Mouse (Mus musculus): Measurements from ENCODE around the gene Gramd1c.

Gramd1c gene

DNA sequence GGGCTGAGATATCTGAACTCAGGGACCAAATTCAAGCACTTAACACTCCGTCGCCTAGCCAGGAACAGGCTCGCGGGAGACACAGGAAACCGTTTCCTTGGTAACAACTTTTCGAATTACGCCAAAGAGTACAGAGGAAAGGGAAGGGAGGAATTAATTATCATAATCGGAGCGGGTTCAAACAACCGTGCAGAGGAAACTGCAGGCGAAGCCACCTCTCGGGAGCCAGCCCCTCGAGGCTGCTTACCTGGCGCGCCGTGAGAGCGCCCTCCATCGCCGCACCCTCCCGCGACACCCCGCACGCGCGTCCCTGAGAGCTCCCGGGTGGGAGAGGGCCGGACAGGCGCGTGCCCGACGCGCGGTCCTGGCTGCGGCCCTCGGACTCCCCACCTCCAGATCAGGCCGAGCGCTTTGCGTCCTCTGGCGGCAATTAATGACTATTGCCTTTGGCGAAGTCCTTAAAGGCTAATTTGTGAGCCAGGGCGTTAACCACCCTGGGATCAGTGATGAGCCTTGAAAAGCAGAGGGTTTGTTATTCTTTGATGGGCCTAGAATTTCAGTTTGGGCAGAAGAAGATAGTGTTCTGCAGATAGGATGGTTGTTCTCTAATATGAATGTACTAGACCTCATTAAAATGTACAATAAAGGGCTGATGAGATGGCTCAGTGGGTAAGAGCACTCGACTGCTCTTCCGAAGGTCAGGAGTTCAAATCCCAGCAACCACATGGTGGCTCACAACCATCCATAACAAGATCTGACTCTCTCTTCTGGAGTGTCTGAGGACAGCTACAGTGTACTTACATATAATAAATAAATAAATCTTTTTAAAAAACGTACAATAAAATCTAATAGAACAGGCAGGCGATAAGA lies at the start of gene Gramd1c:
TSS of gene Gramd1c (minus strand) at position 321 of the 870 bp plus-strand sequence.
- no peak for DNase-seq (ENCODE audit: low spot score)

DNA sequence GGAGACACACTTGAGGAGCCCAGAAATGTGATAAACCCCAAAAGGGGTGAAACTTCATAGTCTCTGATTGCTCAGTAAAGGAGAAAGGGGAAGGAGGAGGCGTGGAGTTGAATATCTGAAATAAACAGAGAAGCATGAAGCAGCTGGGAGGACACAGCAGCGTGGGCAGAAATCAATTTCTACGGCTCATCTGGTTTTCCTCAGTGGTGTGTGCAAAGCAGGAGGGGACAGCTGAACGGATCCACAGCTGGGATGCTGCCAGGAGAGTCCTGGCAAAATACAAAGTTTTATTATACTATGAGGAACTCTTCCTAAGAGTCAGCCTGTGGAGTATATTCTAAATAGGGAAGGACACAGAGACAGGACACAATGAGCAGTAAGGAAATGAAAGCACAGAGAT lies 45.9 kb upstream of the Gramd1c start:
- no peak for DNase-seq (ENCODE audit: low spot score)

DNA sequence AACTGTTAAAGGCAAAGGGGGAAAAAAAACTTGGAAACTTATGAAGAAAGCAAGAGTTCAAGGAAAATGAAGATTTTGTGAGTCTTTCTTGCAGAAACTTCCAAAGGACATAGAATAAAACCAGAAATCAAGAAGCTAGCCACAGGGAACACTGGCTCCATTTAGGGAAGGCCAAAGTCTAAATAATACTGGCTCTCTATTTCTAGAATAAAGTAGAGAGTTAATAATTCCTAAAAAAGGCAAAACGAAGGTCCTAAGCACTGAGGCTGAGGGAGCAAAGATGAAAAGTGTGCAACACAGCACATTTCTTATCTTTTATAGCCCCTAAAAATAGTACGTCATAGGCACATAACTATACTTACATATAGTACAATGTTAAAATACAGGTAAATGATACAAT lies 42.1 kb upstream of the Gramd1c start:
- DNase-seq (ENCODE audit: low spot score): no peak

DNA sequence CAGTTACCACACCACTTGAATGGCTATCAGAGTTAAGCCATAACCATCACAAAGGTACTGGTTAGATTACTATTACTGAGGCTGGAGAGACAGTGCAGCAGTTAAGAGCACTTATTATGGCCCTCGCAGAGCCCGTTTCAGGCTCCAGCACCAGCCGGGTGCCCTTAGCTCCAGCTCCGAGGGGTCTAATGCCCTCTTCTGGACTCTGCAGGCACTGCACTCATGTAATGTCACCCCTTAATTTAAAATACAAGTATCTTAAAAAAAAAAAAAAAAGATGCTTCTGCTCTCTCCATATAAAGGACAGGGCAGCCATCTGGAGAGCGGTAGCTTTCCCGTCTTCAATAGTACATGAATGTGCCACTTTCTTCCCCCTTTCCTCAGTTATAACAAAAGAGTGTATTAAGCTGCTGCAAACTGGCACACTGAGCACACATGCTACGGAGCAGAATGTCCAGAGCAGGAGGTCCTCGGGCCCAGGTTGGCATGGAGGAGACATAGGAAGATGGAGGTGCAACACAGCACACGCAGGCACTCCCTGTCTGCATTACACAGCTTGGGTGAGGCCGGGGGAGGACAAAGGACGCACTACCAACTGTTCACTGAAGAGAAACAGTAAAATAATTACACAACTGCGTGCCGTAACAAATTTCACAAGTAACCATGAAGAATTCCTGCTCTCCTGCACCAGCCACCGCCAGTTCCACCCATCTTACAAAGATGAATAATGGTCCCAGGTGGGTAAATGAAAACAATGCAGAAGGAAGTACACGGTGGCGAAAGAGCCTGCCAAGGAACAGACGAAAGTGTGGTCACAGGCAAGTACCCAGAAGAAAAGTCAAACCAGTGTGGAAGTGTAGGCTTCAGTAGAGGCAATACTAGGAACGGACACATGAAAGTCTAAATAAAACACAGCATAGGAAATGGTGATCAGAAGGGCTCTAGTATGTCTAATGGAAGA lies 40.9 kb upstream of the Gramd1c start:
- DNase-seq (ENCODE audit: low spot score): no peak

DNA sequence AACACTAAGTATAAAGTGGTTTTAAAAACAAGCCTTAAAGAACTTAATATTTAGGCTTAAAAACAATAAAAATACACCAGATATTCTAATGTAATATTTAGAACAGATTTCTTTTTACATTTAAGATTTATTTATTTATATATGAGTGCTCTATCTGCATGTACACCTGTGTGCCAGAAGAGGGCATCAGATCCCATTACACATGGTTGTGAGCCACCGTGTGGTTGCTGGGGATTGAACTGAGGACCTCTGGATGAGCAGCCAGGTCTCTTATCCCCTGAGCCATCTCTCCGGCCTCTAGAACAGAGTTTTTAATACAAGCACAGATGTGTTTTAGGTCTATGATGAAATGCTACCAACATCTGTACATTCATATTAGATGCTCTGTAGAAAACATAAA lies 39.8 kb upstream of the Gramd1c start:
- no peak for DNase-seq (ENCODE audit: low spot score)

DNA sequence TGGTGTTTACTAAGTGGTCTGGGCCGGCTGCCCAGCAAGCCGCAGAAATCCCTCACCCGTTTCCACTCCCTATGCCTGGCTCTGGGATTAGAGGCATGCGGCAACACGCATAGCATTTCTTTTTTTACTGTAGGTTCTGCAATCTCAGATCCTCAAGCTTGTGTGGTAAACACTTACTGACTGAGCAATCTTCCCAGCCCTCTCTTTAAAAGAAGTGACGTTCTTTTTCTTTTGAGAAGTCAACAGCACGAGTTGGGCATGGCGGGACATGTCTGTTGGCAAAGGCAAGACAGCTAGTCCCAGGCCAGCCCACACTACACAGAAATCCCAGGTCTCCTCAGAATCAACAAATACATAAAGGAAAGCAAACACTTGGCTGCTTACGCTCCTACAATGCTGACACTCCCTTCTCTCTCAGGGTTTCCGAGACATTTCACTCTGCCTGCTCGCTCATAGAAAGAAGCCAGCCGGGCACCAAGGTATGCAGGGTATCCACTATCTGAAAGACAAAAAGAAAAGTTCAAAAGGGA lies 38.1 kb upstream of the Gramd1c start:
- DNase-seq (ENCODE audit: low spot score): no peak

DNA sequence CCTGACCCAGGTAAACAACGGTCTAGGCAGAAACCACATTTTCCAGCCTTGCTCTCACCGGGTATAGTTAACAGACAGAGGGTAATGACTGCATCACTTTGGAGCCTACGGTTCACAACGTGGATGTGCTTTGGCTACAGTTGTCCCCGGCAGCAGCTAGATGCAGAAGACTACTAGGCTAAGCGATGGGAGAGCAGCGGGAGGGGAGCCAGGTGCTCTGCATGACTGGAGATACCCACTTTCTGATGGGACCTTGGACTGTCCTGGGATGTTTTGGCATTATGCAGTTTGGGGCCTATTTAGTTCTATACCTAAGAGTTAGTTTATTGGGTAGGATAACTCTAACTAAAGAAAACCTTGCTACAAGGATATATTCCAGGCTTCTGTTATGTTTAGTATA lies 36.2 kb upstream of the Gramd1c start:
- no peak for DNase-seq (ENCODE audit: low spot score)

DNA sequence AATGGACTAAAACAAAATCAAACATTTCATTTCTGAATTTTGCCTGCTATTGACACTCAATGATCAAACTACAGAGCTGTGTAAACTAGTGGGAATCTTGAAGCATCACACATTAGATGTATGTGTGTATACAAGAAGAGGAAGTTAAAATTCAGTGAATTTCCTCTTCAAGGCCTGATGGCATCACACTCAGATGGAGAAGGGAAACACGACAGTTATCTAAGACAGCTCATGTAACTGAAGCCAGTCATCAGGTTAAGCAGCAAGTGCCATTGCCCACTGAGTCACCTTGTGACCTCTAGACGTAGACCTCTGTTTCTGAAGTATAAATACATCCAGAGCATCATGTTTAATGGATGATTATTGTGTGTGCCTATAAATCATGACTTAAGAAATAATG lies 24.5 kb upstream of the Gramd1c start:
- DNase-seq (ENCODE audit: low spot score): no peak

DNA sequence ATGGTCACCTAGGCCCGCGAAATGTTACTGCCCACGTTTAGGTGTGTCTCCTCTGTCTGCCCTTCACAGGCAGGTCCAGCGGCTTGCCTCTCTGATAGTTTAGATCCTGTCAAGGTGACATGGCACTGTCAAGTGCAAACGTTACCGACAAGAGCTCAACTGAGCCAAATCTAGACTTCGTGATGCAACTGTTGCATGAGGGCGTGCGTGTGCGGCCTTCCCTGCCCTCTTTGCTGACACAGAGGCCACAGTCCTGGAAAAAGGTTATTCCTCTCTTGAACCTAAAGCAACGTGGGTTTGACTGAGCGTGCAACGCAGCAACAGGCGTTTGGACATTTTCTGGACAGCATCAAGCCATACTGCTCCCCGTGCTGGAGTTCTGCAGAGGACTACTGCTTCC lies 1.8 kb downstream of the Gramd1c start:
- DNase-seq (ENCODE audit: low spot score): no peak

DNA sequence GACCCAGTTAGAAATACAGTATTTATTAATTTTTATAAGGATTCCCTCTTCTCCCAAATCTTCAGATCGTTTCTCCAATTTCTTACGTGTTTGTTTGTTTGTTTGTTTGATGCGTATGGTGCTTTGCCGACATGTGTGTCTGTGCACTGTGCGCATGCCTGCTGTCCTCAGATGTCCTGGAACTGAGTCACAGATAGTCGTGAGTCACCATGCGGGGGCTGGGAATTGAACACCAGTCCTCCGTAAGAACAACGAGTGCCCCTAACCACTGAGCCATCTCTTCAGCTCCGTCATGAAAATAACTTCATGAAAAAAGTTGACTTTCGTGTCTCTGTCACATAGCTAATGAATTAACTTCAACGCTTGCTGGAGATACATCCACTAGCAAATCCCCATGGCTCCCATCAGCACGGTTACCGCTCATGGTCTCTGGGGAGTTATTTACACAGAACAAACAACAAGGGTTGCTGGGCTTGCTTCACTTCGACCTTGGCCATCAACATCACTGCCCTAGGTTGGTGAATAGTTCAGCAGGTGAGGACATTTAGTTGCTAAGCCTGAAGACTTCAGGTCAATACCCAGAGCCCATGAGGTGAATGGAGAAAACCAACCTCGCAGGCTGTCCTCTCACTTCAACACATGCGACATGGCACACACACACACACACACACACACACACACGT lies 2.4 kb downstream of the Gramd1c start:
- DNase-seq (ENCODE audit: low spot score): no peak

DNA sequence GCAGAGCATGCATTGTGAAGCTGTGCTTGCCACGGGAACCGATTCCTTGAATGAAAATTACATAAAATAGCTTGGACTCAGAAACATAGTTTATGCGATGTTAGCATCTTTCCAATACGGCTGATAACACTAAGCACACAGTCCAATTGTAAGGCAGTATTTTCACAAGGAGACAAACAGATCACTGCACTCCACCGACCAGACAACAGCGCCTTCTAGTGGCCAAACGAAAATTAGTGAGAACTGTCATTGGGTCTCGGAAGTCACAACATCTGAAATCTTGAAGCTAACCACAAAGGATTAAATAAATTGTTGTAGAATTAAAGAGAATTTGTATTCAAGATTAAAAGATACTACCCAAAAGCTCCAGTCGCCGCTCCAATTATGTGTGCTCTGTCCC lies 4.4 kb downstream of the Gramd1c start:
- DNase-seq (ENCODE audit: low spot score): no peak

DNA sequence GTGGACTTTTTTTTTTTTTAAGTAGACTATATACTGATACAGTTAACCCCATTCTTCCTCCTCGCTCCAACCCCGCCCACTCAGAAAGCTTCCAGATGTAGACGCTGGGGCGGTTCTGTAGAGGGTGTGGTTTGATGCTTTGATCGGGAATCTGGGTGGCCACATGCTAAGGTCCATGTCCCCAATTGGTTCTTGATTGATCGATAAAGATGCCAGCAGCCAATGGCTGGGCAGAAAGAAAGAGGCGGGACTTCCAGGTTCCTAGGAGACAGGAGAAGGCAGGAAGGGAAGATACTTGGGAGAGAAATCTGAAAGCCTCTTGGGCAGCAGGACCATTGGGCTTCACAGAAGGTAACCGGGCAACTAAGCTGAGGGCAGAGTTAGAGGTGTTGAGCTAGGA lies 7.4 kb downstream of the Gramd1c start:
- no peak for DNase-seq (ENCODE audit: low spot score)

DNA sequence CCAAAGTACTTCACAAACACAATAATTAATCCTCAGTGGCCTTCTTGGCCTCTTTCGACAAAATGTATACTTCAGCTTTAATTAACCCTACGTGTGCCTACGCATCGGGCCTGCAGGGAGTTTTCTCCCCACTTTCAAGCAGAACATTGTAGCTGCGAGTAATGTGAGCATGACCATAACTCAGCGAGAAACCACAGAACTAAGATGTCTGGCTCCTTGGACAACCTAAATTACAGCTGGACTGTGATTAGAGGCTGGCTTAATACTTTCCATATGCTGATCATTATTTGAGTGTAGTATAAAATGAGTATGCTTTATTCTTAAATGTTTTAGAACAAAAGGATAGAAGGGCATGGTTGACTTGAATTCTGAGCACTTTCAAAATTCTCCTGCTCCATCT lies 9.9 kb downstream of the Gramd1c start:
- DNase-seq (ENCODE audit: low spot score): no peak

DNA sequence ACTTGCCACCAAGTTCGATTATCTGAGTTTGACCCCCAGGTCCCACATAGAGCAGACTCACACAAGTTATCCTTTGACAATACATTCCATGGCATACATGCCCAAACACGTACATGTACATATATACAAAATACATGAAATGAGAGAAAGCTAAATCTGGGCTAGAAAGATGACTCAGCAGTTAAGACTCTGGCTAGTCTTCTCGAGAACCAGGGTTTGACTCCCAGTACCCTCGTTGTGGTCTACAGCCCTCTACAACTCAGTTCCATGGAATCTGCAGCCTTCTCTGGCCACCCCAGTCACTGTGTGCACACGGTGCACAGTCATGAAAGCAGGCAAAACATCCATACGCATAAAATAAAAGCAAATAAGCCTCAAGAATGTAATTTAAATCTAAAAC lies 10.8 kb downstream of the Gramd1c start:
- no peak for DNase-seq (ENCODE audit: low spot score)

DNA sequence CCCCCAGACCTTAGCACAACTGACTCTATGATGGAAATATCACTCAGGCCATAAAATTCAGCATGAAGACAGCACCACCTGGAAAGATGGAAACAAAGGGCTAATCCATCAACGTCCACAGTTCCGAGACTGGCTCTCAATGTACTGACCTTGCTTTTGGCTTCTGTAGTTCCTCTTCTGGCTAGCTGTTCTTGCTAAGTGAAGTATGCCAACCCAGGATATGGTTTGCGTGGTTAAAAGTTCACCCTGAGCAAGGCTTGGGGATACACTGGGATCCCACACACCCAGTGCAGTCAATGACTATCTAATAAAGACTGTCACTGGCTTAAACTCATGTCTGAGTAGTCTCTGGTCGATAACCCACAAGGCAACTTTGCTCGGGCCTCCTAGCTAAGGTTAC lies 13.0 kb downstream of the Gramd1c start:
- DNase-seq (ENCODE audit: low spot score): no peak

DNA sequence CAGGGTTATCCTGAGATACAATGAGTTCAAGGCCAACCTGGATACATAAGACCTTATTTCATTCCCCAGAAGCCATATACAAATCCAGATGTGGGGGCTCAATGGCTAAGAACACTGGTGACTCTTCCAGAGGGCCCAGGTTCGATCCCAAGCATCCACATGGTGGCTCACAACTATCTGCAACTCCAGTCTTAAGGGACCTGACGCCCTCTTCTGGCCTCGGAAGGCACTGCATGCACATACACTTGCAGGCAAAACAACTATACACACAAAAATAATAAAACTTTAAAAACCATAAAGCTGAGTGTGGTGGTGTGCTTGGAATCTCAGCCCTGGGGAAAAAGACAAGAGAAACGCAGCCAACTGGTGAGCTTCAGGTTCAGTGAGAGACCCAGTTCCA lies 24.0 kb downstream of the Gramd1c start:
- no peak for DNase-seq (ENCODE audit: low spot score)

DNA sequence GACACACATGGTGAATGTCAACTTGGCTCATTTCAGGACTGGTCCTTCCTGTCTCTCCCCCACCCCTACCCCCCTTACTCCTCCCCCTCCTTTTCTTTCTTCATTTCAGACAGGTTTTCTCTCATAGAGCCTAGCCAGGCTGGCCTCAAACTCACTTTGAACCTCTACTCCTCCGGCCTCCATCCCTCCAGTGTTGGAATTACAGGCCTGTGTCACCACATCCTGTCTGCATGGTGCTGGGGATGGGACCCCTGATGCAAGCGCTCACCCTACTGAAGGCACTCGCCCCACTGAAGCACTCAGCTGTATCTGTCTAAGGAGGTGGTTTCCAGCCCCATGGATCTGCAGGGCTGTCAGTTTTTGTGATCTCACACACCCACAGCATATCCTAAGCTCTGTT lies 27.9 kb downstream of the Gramd1c start:
- no peak for DNase-seq (ENCODE audit: low spot score)

DNA sequence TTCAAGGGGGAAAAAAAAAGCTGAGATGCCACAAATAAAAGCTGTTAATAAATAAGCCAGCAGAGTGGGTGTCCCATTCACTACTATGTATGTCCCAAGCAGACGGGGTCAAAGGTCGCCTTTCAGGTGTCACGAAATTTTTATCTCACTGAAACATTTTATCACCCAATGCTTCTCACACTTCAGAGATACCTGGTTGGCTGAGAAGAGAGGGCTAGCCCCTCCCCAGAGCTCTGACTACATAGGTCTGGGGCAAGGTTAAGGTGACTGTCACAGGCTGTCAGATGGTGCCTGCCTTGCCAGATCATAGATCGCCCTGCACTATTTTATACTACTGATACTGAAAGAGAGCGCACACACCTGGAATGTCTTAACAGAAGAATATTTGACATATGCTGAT lies 29.8 kb downstream of the Gramd1c start:
- DNase-seq (ENCODE audit: low spot score): no peak

DNA sequence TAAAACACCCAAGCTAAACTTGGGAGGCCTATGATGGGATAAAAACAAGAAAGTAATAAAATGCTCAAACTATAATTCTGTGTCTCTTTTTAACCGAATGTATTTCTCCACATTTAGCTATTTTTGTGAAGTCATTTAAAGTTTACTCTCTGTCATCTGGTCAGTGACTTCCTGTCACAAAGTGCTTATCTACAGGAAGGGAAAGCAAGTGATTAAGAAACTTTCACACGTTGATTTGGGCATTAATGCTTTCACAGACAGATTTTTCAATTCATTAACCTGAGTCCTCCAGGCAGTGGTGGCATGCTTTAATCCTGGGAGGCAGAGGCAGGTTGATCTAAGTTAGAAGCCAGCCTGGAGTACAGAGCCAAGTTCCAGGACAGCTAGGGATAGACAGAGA lies 33.9 kb downstream of the Gramd1c start:
- no peak for DNase-seq (ENCODE audit: low spot score)

DNA sequence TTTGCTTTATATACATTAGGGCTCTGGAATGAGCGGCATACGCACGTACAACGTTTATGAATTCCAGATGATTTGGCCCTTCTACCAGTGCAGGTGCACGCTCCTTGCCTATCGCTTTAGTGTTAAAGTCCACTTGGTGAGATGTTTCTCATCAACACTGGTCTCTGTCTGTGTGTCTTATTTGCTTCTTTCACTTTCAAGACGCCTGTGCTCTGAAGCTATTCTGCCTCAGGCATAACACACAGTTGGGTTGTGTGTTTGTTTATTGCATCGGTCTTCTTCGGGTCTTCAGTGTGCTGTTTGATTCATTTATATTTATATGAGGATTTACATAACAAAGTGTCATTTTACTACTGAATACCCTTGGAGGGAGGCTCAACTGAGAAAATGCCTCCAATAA lies 36.3 kb downstream of the Gramd1c start:
- no peak for DNase-seq (ENCODE audit: low spot score)

DNA sequence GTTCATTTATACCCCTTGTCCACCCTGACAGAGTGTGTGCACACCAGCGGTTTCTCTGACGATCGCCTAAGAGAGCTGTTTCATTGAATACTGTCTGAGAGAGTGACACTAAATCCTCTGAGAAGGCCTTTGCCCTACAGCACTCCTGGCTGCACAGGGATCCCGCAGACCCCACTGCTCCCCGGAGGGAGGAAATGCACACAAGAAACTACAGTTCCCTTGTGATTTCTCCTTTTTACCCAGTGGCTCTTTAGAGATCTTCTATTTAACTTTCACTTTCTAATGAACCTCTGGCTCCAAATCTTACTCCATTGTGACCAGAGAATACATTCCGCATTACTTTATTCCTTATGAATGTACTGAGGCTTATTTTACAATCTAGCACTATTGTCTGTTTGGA lies 36.9 kb downstream of the Gramd1c start:
- no peak for DNase-seq (ENCODE audit: low spot score)

DNA sequence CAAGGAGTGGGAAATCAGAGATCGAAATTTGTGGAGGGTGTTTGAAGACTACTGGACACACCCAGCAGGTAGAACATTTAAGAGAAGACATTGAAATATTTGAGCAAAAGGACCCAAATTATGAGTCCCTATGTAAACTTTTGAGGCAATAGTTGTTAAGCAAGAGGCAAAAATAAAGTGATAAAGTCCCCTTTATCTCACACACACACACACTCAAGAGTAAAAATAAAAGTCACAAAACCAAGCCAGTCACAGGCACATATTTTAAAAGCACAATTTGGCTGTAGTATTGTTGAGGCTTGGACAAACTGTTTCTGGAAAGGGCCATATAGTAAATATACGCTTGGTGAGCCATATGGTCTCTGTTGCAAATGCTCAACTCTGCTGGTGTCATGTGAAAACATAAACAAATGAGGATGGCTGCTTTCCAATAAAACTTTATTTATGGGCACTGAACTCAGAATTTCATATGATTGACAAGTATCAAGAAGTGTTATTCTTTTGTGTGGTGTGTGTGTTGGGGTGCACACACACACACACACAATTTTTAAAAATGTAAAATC lies 44.1 kb downstream of the Gramd1c start:
- no peak for DNase-seq (ENCODE audit: low spot score)

Measured in urinary bladder, postnatal 10 days (tissue).